Mouse (Mus musculus) ES-CJ7 (cell line): Measurements from ENCODE around the gene Robo1.
"Not testable (repeated sequence)": the region's sequence is repeated elsewhere in the genome, so short reads cannot be mapped to it uniquely, and the experiment has no call there.

Experiments
- DNase-seq: peaks from one replicate; pipeline ENCODE4 v3.0.0; 2011; ENCODE audit warnings: low read depth, low spot score

Gene Robo1

GRCm38 (mm10) chr16:72444428-72445135 lies 136.5 kb downstream of the Robo1 start:
- DNase-seq, result no peak

DNA sequence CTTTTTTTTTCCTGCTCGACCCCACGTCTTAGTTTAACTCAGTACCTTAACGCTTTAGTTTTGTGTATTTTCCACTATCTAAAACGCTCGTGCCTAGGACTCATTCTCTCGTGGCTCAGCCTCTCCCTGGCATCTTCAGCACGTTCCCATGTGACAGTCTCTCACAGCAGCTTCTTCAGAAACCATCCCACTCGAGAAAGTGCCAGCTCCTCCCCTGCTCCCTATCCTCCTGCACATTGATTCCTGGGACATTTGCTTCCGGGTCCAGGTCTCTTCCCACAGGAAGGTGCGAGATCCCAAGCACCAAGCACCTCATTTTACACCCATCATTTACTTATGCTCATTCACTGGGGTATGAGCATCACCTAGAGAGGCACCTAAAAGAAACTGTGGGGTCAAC lies 150.0 kb downstream of the Robo1 start:
- DNase-seq, result no peak

DNA sequence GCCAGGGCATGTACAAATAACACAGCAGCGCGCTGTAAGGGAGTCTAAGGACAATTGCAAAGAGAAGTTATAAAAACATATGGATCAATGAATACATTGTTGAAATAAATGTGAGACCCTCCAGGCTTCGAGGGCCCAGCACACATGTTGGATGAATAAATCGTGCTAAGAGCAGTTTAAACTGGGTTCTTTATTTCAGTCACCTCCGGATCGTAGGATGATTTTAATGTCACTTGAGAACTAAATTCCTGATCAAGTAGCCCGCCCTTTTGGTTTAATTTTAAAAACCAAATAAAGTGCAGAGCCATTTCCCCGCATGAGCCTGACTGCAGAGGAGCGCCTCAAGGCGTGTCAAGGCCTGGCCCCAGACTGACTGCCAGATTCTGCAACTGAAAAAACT lies 150.5 kb downstream of the Robo1 start:
- DNase-seq, result no peak

DNA sequence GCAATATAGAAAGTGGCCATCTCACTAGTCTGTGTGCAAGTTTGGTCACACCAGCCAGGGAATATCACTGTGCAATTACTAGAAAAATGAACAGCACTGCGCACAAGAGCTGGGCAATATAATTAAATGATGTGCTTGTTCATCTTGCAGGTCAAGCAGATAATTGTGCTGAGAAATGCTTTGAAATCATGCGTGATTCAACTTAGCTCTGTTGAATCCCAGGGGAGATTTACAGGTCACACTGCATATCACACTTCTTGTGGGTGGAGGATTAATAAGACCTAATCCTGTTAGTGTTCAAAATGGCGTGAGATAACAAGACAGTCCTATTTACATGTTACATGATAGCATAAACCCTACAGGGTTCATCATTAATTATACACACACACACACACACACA lies 157.6 kb downstream of the Robo1 start:
- DNase-seq, result no peak

GRCm38 (mm10) chr16:72470037-72470673 lies 162.0 kb downstream of the Robo1 start:
- no peak for DNase-seq

- DNase-seq, result no peak
These were observed 202.7 kb downstream of the Robo1 start for GRCm38 (mm10) chr16:72510716-72511199.

- no peak for DNase-seq
These were observed 223.2 kb downstream of the Robo1 start for GRCm38 (mm10) chr16:72531337-72531736.

- DNase-seq, result no peak
These were observed 225.9 kb downstream of the Robo1 start for GRCm38 (mm10) chr16:72533900-72534571.

- no peak for DNase-seq
These were observed 230.1 kb downstream of the Robo1 start for GRCm38 (mm10) chr16:72538171-72538570.

GRCm38 (mm10) chr16:72543928-72544327 lies 235.8 kb downstream of the Robo1 start:
- no peak for DNase-seq

GRCm38 (mm10) chr16:72544950-72545349 lies 236.8 kb downstream of the Robo1 start:
- DNase-seq, result no peak

DNA sequence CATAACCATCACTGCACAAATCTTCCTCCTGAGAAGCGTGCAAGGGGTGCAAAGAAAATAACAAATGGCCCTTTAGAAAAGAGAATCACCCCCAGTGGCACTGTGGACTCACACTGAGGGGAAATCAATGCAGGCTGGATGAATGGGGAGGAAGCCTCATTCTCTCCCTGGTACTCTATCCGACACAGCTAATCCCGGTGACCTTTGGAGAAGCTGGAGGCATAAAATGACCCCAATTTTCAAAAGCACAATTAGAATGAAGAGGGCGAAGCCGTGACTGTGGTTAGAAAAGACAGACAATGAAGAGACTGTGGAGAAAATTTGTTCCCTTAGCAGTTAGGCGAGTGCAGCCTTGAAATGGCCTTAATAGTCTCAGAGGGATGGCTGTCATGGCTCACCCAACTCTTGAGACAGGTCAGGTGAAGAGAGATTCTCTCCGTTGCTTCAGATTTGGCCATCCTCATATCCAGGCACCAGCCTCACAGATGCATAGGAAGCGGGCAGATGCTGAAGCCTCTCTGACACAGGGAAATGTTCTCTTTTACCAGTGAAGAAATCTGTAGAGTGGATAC lies 243.7 kb downstream of the Robo1 start:
- DNase-seq, result no peak

- DNase-seq, result no peak
These were observed 245.6 kb downstream of the Robo1 start for GRCm38 (mm10) chr16:72553713-72554112.

- DNase-seq, result not testable (repeated sequence)
These were observed 254.0 kb downstream of the Robo1 start for GRCm38 (mm10) chr16:72562149-72562548.

DNA sequence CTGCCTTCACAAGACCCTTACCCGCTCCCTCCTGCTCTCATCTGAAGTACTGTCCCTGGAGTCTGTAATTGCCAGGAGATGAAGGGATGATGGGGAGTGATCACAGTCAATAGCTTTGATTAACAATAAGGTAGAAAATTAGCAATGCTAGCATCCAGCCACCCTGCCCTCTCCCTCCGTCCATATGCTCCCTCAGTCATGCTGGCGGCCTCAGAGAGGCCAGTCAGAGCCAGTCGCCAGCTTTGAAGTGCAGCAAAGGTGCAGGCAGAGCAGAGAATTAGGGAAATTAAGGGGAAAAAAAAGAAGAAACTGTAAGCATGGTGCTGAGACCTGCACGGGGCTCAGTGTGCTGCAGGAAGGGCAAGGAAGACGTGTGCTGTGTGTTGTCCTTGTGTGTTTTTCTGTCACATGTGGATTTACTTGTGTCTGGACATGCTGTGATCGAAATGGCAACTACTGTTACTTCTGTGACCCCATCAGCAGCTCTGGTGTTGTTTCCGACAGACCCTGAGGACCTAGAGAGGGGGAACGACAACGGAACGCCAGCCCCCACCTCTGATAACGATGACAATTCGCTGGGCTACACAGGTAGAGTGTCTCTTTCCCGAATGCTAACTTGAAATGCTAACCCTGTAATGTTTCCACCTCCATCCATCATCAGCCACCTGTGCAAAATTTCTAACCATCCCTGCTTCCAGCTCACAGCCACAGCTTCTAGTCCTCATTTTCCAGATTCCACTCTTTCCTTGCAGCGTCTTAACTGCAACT lies 255.3 kb downstream of the Robo1 start:
- no peak for DNase-seq

DNA sequence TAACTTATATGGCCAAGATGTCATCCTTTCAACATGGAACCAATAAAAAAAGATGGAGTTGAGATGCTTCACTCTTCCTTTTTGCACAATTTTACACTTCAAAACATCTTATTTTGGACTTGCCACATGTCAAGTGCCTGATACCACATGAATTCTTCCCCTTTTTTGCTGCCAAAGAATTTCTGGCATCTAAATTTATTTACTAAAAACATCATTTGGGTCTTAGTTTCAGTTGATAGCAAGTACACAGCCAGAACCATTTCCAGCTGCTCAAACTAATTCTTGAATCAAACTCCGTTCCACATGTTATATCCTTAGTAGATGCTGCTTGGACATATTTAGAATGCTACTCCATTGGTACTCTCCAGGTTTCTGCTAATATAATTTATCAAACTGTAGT lies 267.1 kb downstream of the Robo1 start:
- no peak for DNase-seq

DNA sequence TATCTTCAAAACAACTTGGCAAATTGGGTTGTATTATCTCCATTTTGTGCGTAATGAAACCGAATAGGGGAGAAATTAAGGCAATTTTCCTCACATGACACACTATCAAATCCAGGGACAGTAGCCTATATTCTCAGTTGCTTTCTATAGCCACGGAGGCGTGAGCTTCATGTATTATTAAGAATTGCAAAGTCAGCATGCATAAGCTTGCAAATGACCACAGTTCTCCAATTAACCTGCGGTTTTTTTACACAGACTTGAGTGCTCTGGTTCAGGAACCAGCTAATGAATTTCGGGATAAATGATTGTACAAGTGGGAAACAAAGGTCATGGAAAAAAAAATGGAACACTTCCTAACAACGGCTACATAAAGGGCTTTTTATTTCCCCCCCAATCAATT lies 268.9 kb downstream of the Robo1 start:
- DNase-seq, result no peak

DNA sequence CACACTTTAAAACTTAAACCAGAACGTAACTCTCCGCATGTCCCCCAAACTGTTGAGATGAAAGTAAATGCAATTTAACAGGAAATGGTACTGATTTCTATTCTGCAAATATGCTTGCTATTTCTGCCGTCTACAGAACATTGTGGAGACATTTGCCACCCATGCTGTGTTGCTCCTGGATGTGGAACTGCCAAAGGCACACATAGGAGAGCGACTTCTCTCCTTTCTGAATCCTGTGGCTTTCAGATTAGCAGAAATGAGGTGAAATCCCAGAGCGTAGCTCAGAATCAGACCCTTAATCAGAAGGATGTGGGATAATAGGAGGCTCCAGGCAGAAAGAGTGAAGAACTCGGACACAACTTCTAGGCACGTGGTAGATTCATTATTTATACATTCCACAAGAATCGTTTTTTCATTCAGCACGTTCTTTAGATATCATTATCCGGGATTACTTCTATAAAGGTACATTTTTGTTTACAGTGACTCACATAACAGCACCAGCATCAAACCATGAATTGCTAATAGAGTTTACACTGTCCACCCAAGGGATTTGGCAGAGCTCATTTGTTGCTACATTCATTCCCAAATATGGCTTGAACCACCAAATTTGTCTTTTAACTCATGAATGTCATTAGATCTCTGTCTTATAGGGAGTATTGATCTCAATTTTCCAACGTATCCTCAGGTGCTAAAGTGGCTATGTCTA lies 276.5 kb downstream of the Robo1 start:
- no peak for DNase-seq

GRCm38 (mm10) chr16:72585160-72585813 lies 277.2 kb downstream of the Robo1 start:
- DNase-seq, result no peak

DNA sequence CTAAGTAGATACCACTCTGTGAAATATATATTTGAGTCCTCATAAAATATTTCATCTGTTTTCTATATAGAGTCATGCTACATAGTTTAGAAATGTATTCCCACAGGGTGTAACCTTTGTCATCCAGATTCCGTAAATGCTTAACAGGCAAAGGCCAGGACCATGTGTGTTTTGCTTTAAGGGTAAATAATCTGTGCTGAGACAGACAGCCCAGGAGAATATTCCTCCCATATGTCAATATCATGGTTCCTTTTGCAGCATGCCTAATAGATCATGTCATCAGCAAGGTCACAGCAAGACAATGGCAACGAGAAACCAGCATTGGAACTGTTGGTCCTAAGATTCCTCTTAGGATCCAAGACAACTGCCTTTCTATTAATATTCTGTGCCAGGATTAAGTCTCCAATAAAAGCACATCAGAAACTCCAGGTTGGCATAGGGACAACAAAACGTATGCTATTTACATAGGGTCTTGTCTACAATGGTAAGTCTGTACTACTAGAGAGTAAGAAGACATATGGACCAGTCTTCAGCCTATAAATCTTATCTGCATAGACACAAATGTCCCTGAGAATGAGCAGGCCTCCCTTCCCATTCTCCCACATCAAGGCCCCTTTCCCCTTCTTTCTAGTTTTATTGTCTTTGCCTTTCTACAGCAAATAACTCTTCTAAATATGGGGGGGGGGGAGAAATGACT lies 279.4 kb downstream of the Robo1 start:
- DNase-seq, result no peak
